Mouse (Mus musculus) stomach, embryonic 15.5 days (tissue): ENCODE measurements around the gene Pxdn. TPM values are rescaled to one million over a fixed set of nuclear protein-coding genes. Genes with fewer than 3 reads are reported as not detected.

Source experiments
- ATAC-seq: fragments of 200-750 bp; cut with Nextera tagmentation; 2 replicates; pipeline ENCODE4 v1.8.0; 2017; ENCODE audit warnings: low read depth, moderate number of reproducible peaks, moderate TSS enrichment; ENCODE audit not compliant: insufficient read depth, low FRiP score
- H3K27ac ChIP-seq: fragments of 300-500 bp; sonication (generic); 2 replicates; pipeline ENCODE4 v1.5.1; 2015; ENCODE audit warnings: mild to moderate bottlenecking, inconsistent platforms
- H3K27me3 ChIP-seq: fragments of 300-500 bp; sonication (generic); replicated peaks from 2 replicates; pipeline ENCODE4 v1.6.1; 2015; ENCODE audit warnings: inconsistent platforms
- H3K36me3 ChIP-seq: fragments of 300-500 bp; sonication (generic); 2 replicates; pipeline ENCODE4 v1.6.1; 2015; ENCODE audit warnings: inconsistent platforms
- H3K4me1 ChIP-seq: fragments of 300-500 bp; sonication (generic); 2 replicates; pipeline ENCODE4 v1.6.1; 2015; ENCODE audit warnings: inconsistent platforms
- H3K4me2 ChIP-seq: fragments of 300-500 bp; sonication (generic); 2 replicates; pipeline ENCODE4 v1.6.1; 2015; ENCODE audit warnings: mild to moderate bottlenecking, inconsistent platforms
- H3K4me3 ChIP-seq: fragments of 300-500 bp; sonication (generic); replicated peaks from 2 replicates; pipeline ENCODE4 v1.5.1; 2015; ENCODE audit warnings: inconsistent platforms
- H3K9ac ChIP-seq: fragments of 300-500 bp; sonication (generic); 2 replicates; pipeline ENCODE4 v1.6.1; 2015; ENCODE audit warnings: inconsistent platforms
- H3K9me3 ChIP-seq: fragments of 300-500 bp; sonication (generic); 2 replicates; pipeline ENCODE4 v1.6.1; 2016; ENCODE audit warnings: inconsistent platforms
- WGBS: fragments of 180-500 bp; shearing (Covaris S2); methylation state at CpG from one replicate; pipeline ENCODE4 v1.1.7; 2015; 5-methylcytosine and 5-hydroxymethylcytosine counted together
- polyA plus RNA-seq: library from polyadenylated mRNA; unstranded; fragments of >200 nt; fragmentation: Nextera tagmentation; extraction: Ambion mirVana; gene quantifications from 2 replicates; pipeline ENCODE4 v1.2.1, GENCODE M21; 2015

Pxdn gene
- polyA plus RNA-seq, 1 experiment from 2014 or later, result 70.4 TPM

GRCm38 (mm10) chr12:29933501-29933900 lies 3.9 kb upstream of the Pxdn start:
- Histone ChIP-seq H3K4me3 (no peak overlapping the region), H3K4me1 (no peaks in the 10 kb centered on the region), H3K36me3 (no peaks in the 10 kb centered on the region), H3K27me3 (no peaks in the 10 kb centered on the region), H3K27ac (no peak overlapping the region), H3K4me2 (no peak overlapping the region), H3K9me3 (no peaks in the 10 kb centered on the region), H3K9ac (no peak overlapping the region)
- WGBS, result 47% methylated on average over 2 of the region's 2 CpGs
- ATAC-seq, result no peak

DNA sequence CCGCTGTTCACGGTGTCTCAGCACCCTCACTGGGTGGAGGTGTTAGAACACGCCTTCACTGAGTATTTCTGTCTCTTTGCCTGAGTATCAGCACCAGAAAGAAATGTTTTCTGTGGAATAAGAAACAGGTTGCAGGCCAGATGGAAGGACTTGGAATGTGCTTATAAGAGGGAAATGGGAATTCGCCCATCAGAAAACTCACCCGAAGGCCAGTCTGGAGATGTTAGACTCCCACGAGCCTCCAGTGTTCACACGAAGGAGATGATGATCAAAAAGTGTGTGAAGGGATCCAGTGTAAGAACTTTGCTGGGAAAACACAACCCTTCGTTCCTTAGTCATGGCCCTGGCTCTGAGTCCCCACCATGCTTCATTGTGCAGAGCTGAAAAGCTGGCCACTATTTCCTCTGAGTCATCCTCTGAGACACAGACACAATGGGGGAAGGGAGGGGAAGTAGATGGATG lies 3.3 kb upstream of the Pxdn start:
- H3K4me3 ChIP-seq, result no peak overlapping the region
- peaks cover under 1% of the 10 kb centered on the region; the same call in 1 of the 2 replicates for H3K4me1 ChIP-seq
- no peaks in the 10 kb centered on the region for H3K36me3 ChIP-seq
- H3K27ac ChIP-seq, result no peak overlapping the region
- WGBS, result 66% methylated on average over 8 of the region's 8 CpGs
- no peak for ATAC-seq
- no peak overlapping the region for H3K9ac ChIP-seq
- no peak overlapping the region for H3K4me2 ChIP-seq
- H3K27me3 ChIP-seq, result no peaks in the 10 kb centered on the region
- H3K9me3 ChIP-seq, result no peaks in the 10 kb centered on the region

GRCm38 (mm10) chr12:29937851-29938375 lies 505 bp downstream of the Pxdn start:
- H3K4me1 ChIP-seq, result peaks cover 14% of the 10 kb centered on the region
- H3K27ac ChIP-seq, result peak overlapping the region; percentile 94
- ATAC-seq, result peak; percentile 80
- H3K9ac ChIP-seq, result peak overlapping the region; percentile 72
- WGBS, result under 1% methylated on average over 43 of the region's 49 CpGs
- H3K27me3 ChIP-seq, result no peaks in the 10 kb centered on the region
- H3K4me3 ChIP-seq, result peak overlapping the region; percentile 77
- no peaks in the 10 kb centered on the region for H3K9me3 ChIP-seq
- no peaks in the 10 kb centered on the region for H3K36me3 ChIP-seq
- peak overlapping the region; percentile 73 for H3K4me2 ChIP-seq

- Histone ChIP-seq H3K27me3 (no peaks in the 10 kb centered on the region), H3K9me3 (no peaks in the 10 kb centered on the region), H3K4me1 (peaks cover 14% of the 10 kb centered on the region), H3K4me3 (peak overlapping the region; percentile 77), H3K9ac (peak overlapping the region; percentile 72), H3K27ac (peak overlapping the region; percentile 94), H3K36me3 (no peaks in the 10 kb centered on the region), H3K4me2 (peak overlapping the region; percentile 73)
- ATAC-seq, result peak; percentile 73
- under 1% methylated on average over 40 of the region's 40 CpGs for WGBS
Measured at GRCm38 (mm10) chr12:29938376-29939041, 1.1 kb downstream of the Pxdn start.

DNA sequence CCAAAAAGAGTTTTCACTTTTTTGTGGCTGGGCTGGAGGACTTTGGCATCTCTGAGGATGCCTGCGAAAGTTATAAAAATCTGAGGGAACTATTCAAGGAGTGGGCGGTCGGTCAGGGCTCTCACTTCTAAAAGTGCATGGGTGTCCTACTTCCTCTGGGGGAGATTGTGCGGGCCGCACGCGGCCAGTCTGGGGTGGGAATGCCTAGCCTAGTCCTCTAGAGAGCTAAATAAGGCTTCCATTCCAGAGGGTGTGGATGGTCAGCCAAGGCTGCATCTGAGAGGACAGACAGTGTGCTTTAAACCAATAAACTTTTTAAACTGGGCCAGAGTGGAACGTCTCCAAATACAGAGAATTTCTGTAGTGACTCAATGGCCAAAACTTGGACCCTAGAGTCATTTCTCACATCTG lies 1.9 kb downstream of the Pxdn start:
- no peaks in the 10 kb centered on the region for H3K27me3 ChIP-seq
- ATAC-seq, result no peak
- no peaks in the 10 kb centered on the region for H3K9me3 ChIP-seq
- H3K4me3 ChIP-seq, result peak overlapping the region; percentile 77
- 7% methylated on average over 8 of the region's 8 CpGs for WGBS
- H3K4me1 ChIP-seq, result peaks cover 15% of the 10 kb centered on the region
- no peaks in the 10 kb centered on the region for H3K36me3 ChIP-seq
- H3K27ac ChIP-seq, result peak overlapping the region; percentile 94
- peak overlapping the region; percentile 73 for H3K4me2 ChIP-seq
- H3K9ac ChIP-seq, result peak overlapping the region; percentile 72; the same call in 1 of the 2 replicates

- Histone ChIP-seq H3K9me3 (no peaks in the 10 kb centered on the region), H3K4me3 (no peak overlapping the region), H3K36me3 (no peaks in the 10 kb centered on the region), H3K27ac (no peak overlapping the region), H3K4me2 (no peak overlapping the region), H3K4me1 (peaks cover 21% of the 10 kb centered on the region), H3K27me3 (no peaks in the 10 kb centered on the region), H3K9ac (no peak overlapping the region)
- WGBS, result 74% methylated on average over 2 of the region's 2 CpGs
- ATAC-seq, result no peak
Measured at GRCm38 (mm10) chr12:29942435-29942834, 5.0 kb downstream of the Pxdn start.

GRCm38 (mm10) chr12:29944650-29945049 lies 7.2 kb downstream of the Pxdn start:
- H3K4me2 ChIP-seq, result no peak overlapping the region
- 73% methylated on average over 3 of the region's 3 CpGs for WGBS
- no peak overlapping the region for H3K27ac ChIP-seq
- H3K4me1 ChIP-seq, result peaks cover 17% of the 10 kb centered on the region
- H3K27me3 ChIP-seq, result no peaks in the 10 kb centered on the region
- no peak overlapping the region for H3K4me3 ChIP-seq
- no peak for ATAC-seq
- no peak overlapping the region for H3K9ac ChIP-seq
- no peaks in the 10 kb centered on the region for H3K36me3 ChIP-seq
- no peaks in the 10 kb centered on the region for H3K9me3 ChIP-seq

GRCm38 (mm10) chr12:29945182-29945743 lies 7.9 kb downstream of the Pxdn start:
- H3K4me3 ChIP-seq, result no peak overlapping the region
- H3K4me1 ChIP-seq, result peaks cover 15% of the 10 kb centered on the region
- no peaks in the 10 kb centered on the region for H3K9me3 ChIP-seq
- H3K9ac ChIP-seq, result no peak overlapping the region
- no peak for ATAC-seq
- no peak overlapping the region for H3K4me2 ChIP-seq
- no peaks in the 10 kb centered on the region for H3K36me3 ChIP-seq
- H3K27ac ChIP-seq, result no peak overlapping the region
- WGBS, result 39% methylated on average over 6 of the region's 6 CpGs
- H3K27me3 ChIP-seq, result no peaks in the 10 kb centered on the region

DNA sequence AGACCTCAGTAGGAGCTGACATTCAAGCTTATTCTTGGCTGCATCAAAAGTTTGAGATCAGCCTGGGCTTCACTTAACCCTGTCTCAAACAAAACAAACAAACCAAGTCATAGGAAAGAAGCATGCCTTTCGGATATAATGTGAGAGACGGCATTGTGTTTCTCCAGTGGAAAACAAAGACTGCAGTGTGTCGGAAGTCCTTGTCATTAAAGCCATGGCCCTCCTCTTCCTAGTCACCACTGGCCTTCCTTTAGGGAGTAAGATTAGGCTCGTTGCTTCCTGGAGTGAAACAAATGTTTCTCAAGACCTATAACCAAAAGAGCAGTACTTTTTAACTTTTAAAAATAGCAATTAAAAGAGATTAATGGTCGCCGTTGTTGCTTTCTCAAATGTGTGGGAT lies 13.6 kb downstream of the Pxdn start:
- 54% methylated on average over 6 of the region's 6 CpGs for WGBS
- Histone ChIP-seq H3K36me3 (no peaks in the 10 kb centered on the region), H3K27me3 (no peaks in the 10 kb centered on the region), H3K9me3 (no peaks in the 10 kb centered on the region), H3K4me1 (peaks cover 13% of the 10 kb centered on the region), H3K4me3 (no peak overlapping the region), H3K9ac (no peak overlapping the region), H3K27ac (peak overlapping the region; percentile 70), H3K4me2 (no peak overlapping the region)
- ATAC-seq, result no peak

- peaks cover 13% of the 10 kb centered on the region for H3K4me1 ChIP-seq
- no peak overlapping the region; the same call in 1 of the 2 replicates for H3K27ac ChIP-seq
- no peak overlapping the region for H3K4me3 ChIP-seq
- no peak overlapping the region for H3K4me2 ChIP-seq
- H3K27me3 ChIP-seq, result no peaks in the 10 kb centered on the region
- no peaks in the 10 kb centered on the region for H3K9me3 ChIP-seq
- no peak for ATAC-seq
- 76% methylated on average over 5 of the region's 5 CpGs for WGBS
- no peaks in the 10 kb centered on the region for H3K36me3 ChIP-seq
- H3K9ac ChIP-seq, result no peak overlapping the region
Measured at GRCm38 (mm10) chr12:29951485-29951884, 14.1 kb downstream of the Pxdn start.

GRCm38 (mm10) chr12:29952102-29952501 lies 14.7 kb downstream of the Pxdn start:
- no peak overlapping the region for H3K4me2 ChIP-seq
- no peak overlapping the region for H3K4me3 ChIP-seq
- ATAC-seq, result 0 out of 2 replicates have a peak, but pooled peaks have one; percentile 41
- H3K9ac ChIP-seq, result no peak overlapping the region
- WGBS, result 49% methylated on average over 6 of the region's 6 CpGs
- H3K27ac ChIP-seq, result no peak overlapping the region
- H3K4me1 ChIP-seq, result peaks cover 13% of the 10 kb centered on the region
- no peaks in the 10 kb centered on the region for H3K27me3 ChIP-seq
- no peaks in the 10 kb centered on the region for H3K36me3 ChIP-seq
- no peaks in the 10 kb centered on the region for H3K9me3 ChIP-seq

- peak overlapping the region; percentile 24; the same call in 1 of the 2 replicates for H3K27ac ChIP-seq
- no peaks in the 10 kb centered on the region for H3K27me3 ChIP-seq
- WGBS, result 69% methylated on average over 11 of the region's 11 CpGs
- H3K9ac ChIP-seq, result no peak overlapping the region
- H3K36me3 ChIP-seq, result no peaks in the 10 kb centered on the region
- H3K9me3 ChIP-seq, result no peaks in the 10 kb centered on the region
- H3K4me1 ChIP-seq, result peaks cover 13% of the 10 kb centered on the region
- ATAC-seq, result no peak
- H3K4me3 ChIP-seq, result no peak overlapping the region
- H3K4me2 ChIP-seq, result no peak overlapping the region
Measured at GRCm38 (mm10) chr12:29953999-29954398, 16.6 kb downstream of the Pxdn start.
